Mouse (Mus musculus) hindbrain, embryonic 16.5 days (tissue): ENCODE measurements around the gene Fras1. TPM values are rescaled to one million over a fixed set of nuclear protein-coding genes. Genes with fewer than 3 reads are reported as not detected.

ENCODE experiments used
- ATAC-seq: fragments of 200-750 bp; cut with Nextera tagmentation; 2 replicates; pipeline ENCODE4 v1.8.0; 2017; ENCODE audit warnings: moderate TSS enrichment, moderate library complexity
- H3K27ac ChIP-seq: fragments of 300-500 bp; sonication (generic); 2 replicates; pipeline ENCODE4 v1.5.1; 2014; ENCODE audit warnings: low read depth, mild to moderate bottlenecking, control low read depth, low read length, moderate library complexity
- H3K27me3 ChIP-seq: fragments of 300-500 bp; sonication (generic); replicated peaks from 2 replicates; pipeline ENCODE4 v1.6.1; 2014; ENCODE audit warnings: low read length; ENCODE audit not compliant: control insufficient read depth, insufficient read depth
- H3K36me3 ChIP-seq: fragments of 300-500 bp; sonication (generic); 2 replicates; pipeline ENCODE4 v1.6.1; 2014; ENCODE audit warnings: mild to moderate bottlenecking, low read length, moderate library complexity, mixed read lengths; ENCODE audit not compliant: control insufficient read depth, insufficient read depth
- H3K4me1 ChIP-seq: fragments of 300-500 bp; sonication (generic); 2 replicates; pipeline ENCODE4 v1.6.1; 2014; ENCODE audit warnings: low read depth, low read length; ENCODE audit not compliant: control insufficient read depth, insufficient read depth
- H3K4me2 ChIP-seq: fragments of 300-500 bp; sonication (generic); 2 replicates; pipeline ENCODE4 v1.6.1; 2014; ENCODE audit warnings: mild to moderate bottlenecking, low read length, control low read depth, moderate library complexity
- H3K4me3 ChIP-seq: fragments of 300-500 bp; sonication (generic); 2 replicates; pipeline ENCODE4 v1.5.1; 2014; ENCODE audit warnings: mild to moderate bottlenecking, low read length, control low read depth, moderate library complexity
- H3K9ac ChIP-seq: fragments of 300-500 bp; sonication (generic); 2 replicates; pipeline ENCODE4 v1.6.1; 2014; ENCODE audit warnings: low read depth, mild to moderate bottlenecking, control low read depth, low read length, moderate library complexity
- H3K9me3 ChIP-seq: fragments of 300-500 bp; sonication (generic); 2 replicates; pipeline ENCODE4 v1.6.1; 2014; ENCODE audit warnings: mild to moderate bottlenecking, low read length, moderate library complexity; ENCODE audit not compliant: control insufficient read depth
- WGBS: fragments of 180-500 bp; shearing (Covaris S2); extraction: QIAGEN DNeasy Blood & Tissue Kit; methylation state at CpG from one replicate; pipeline ENCODE4 v1.1.7; 2014; 5-methylcytosine and 5-hydroxymethylcytosine counted together
- polyA plus RNA-seq: library from polyadenylated mRNA; unstranded; fragments of >200 nt; fragmentation: Nextera tagmentation; extraction: Ambion mirVana; gene quantifications from 2 replicates; pipeline ENCODE4 v1.2.1, GENCODE M21; 2015

Fras1 gene
- polyA plus RNA-seq, 1 experiment from 2014 or later: 6.4 TPM

DNA sequence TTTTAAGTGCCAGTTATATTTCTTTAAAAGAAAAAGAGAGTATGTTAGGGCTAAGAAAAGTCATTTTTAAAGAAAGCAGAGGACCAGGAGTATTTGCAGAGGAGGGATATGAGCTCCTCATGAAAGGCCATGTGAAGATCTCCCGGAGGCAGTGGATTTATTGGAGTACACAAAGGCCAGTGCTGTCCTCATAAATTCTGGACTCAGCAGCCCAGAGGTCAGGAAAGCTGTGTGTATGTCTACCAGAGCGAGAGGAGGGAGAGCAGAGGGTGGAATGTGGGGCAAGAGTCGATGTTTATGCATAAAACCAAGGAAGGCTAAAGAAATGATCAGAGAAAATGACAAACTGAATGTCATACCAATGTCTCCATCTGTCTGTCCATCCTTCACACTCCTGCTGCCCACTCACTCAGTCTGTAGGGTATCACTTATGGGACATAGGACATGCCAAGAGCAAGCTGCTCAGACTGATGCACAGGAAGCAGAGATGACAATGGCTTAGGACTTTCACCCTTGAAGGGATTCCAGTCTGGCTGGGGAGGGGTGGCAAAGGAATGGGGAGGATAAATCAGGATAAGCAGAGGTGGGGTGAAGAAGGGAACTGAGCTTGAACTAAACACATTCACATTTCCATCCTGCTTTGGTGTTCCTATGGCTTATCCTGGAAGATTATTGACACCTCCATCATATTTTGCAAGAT is 235.0 kb downstream of the Fras1 start:
- no peak for ATAC-seq
- H3K9me3 ChIP-seq: no peaks in the 10 kb centered on the region
- WGBS: 81% methylated on average over 3 of the region's 3 CpGs
- no peaks in the 10 kb centered on the region for H3K4me1 ChIP-seq
- H3K27ac ChIP-seq: no peak overlapping the region
- H3K4me2 ChIP-seq: no peak overlapping the region
- H3K4me3 ChIP-seq: no peak overlapping the region
- no peak overlapping the region for H3K9ac ChIP-seq
- H3K36me3 ChIP-seq: no peaks in the 10 kb centered on the region
- H3K27me3 ChIP-seq: no peaks in the 10 kb centered on the region

DNA sequence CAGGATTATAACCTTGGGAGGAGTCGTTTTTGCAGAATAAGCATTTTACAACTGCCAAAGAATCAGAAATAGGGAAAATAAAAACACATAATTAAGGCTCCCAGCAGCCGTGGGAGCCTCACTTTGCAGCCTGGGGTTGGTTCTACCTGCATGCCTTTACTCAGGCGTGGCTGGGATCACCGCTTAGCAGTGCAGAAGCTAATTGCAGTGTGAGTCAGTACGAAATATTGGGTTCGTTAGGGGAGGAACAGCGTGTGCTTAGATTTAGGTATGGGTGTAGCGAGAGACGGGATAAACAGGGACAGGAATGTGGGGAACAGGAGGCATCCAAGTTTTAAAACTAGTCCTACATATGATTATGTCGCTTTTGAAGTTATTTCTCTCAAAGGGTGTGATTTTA is 238.3 kb downstream of the Fras1 start:
- ATAC-seq: no peak
- Histone ChIP-seq H3K9me3 (no peaks in the 10 kb centered on the region), H3K36me3 (no peaks in the 10 kb centered on the region), H3K4me2 (no peak overlapping the region), H3K9ac (no peak overlapping the region), H3K4me1 (no peaks in the 10 kb centered on the region), H3K4me3 (no peak overlapping the region), H3K27ac (no peak overlapping the region), H3K27me3 (no peaks in the 10 kb centered on the region)
- 86% methylated on average over 10 of the region's 10 CpGs for WGBS

DNA sequence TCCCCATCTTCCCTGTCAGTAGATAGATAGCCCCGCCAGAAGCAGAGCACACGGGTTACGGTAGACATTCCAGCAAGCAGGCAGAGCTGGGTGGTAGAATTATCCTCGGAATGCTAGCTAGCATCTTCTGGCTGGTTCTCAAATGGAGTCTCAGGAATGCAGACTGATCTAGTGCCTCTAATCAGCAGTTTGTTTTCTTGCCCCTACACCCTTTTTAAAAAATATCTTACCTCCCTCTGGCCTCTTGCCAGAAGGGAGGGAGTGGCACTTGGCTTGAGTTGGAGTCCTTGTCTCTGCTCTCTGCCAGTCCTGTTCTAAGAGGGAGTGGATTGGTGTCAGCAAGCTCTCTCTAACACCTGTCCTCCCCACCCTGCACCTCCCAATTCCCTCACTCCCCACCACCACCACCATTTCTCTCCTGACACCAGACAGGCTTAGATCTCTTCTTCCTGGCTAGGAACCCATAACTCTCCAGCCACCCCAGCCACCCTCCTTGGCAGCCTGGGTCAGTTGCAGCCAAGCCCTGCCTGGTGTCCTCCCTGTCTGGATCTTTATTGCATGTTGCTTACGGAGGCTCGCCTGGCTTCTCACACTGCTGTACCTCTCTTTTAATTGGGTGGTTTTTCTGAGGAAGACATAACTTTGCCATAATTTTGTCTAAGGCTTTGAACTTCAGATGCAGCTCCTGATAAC is 243.3 kb downstream of the Fras1 start:
- H3K36me3 ChIP-seq: no peaks in the 10 kb centered on the region; the same call in 1 of the 2 replicates
- H3K4me2 ChIP-seq: no peak overlapping the region
- H3K27me3 ChIP-seq: no peaks in the 10 kb centered on the region
- H3K9me3 ChIP-seq: no peaks in the 10 kb centered on the region
- no peaks in the 10 kb centered on the region for H3K4me1 ChIP-seq
- ATAC-seq: no peak
- no peak overlapping the region for H3K9ac ChIP-seq
- no peak overlapping the region for H3K4me3 ChIP-seq
- 76% methylated on average over 6 of the region's 6 CpGs for WGBS
- no peak overlapping the region for H3K27ac ChIP-seq

DNA sequence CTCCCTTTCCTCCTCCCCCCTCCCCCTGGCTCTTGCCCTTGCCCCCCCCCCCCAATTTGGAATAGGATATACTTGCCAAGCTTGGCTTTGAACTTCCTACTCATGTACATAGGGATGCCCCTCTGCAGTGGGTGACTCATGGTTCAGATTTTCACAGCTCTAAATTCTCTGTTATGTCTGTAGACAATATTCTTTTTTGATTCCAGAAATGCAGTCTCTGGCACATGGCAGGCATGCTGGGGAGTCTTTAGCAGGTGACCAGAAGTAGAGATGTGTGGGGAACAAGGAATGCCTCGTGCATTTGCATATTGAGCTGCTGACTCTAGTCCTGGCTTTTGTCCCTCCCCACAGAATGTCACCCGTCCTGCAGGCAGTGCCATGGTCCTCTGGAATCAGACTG is 244.3 kb downstream of the Fras1 start:
- Histone ChIP-seq H3K9me3 (no peaks in the 10 kb centered on the region), H3K27ac (no peak overlapping the region), H3K4me3 (no peak overlapping the region), H3K36me3 (no peaks in the 10 kb centered on the region; the same call in 1 of the 2 replicates), H3K9ac (no peak overlapping the region), H3K4me1 (no peaks in the 10 kb centered on the region), H3K4me2 (no peak overlapping the region), H3K27me3 (no peaks in the 10 kb centered on the region)
- 56% methylated on average over 2 of the region's 2 CpGs for WGBS
- no peak for ATAC-seq

DNA sequence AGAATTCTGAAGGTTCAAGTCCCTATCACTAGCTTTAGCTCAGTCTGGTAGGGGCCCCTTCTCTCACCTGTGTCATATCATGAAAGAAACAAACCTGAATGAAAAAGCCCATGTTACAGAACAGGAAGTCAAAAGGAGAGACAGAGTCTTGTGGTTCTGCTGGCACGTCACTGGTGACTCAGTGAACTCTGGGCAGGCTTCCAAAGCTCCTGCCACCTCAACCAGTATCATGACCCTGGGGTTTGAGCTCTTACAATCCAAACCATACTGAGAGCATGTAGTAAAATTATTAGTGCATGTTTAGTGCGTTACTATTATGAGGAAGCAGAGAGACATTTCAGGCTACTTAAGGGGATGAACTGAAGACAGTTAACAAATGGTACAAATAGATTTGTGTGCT is 246.5 kb downstream of the Fras1 start:
- H3K9me3 ChIP-seq: no peaks in the 10 kb centered on the region
- no peak overlapping the region for H3K4me3 ChIP-seq
- 73% methylated on average over 2 of the region's 2 CpGs for WGBS
- H3K4me2 ChIP-seq: no peak overlapping the region
- H3K36me3 ChIP-seq: no peaks in the 10 kb centered on the region; the same call in 1 of the 2 replicates
- H3K4me1 ChIP-seq: no peaks in the 10 kb centered on the region
- no peaks in the 10 kb centered on the region for H3K27me3 ChIP-seq
- H3K9ac ChIP-seq: no peak overlapping the region
- ATAC-seq: no peak
- no peak overlapping the region for H3K27ac ChIP-seq

DNA sequence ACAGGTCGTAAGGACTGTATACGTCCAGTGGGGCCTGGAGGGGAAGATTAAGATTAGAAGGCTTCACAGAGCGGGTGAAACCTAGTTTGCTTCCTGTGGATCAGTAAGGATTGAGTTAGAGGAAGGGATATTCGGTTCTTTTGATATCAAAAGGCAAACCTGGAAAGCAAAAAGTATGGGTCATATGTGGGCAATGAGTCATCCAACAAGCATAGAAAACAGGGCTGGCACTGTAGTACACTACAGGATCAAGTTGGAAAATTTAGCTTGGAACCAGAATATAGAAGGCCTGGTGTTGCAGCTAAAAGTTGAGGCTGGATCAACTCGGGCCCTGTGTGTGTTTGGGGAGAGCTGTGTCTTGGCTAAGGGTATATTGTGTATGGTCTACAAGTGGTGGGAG is 246.9 kb downstream of the Fras1 start:
- no peak for ATAC-seq
- no peaks in the 10 kb centered on the region for H3K27me3 ChIP-seq
- H3K9me3 ChIP-seq: no peaks in the 10 kb centered on the region
- no peak overlapping the region for H3K4me3 ChIP-seq
- H3K4me1 ChIP-seq: no peaks in the 10 kb centered on the region
- H3K36me3 ChIP-seq: no peaks in the 10 kb centered on the region; the same call in 1 of the 2 replicates
- no peak overlapping the region for H3K9ac ChIP-seq
- WGBS: 89% methylated on average over 5 of the region's 5 CpGs
- H3K27ac ChIP-seq: no peak overlapping the region
- H3K4me2 ChIP-seq: no peak overlapping the region

DNA sequence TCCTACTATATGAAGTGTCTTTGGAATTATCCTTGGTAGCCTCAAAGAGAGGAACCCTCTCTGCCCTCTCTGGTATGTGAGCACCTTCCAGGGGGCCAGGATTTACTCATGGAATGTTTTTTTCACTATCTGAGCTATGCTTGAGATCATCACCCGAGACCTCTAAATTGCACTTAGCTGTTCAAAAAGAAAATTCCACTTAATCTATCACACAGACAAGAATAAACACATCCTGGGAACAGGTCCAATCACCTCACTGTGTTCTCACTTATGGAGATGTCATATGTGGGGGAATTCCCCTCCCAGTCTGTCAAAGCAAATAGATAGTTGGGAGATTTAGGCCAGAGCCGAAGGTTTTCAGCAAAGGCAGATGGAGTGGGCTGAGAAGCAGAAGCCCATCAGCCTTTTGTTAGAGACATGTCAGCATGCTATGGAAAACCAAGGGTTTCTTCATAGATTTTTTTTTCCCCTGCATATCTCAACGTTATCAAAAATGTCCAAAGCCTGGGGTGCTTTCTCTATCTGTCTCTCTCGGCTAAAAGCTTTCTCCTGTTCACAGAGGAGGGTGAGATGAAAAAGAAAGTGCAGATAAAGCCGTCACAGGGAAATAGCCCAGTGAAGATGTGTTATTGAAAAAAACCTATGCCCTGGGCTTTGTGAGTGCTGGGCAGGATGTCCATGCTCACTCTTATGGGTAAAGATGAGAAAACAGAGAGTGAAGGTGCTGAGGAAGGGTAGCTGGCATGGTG is 249.0 kb downstream of the Fras1 start:
- Histone ChIP-seq H3K27ac (no peak overlapping the region), H3K4me2 (no peak overlapping the region), H3K27me3 (no peaks in the 10 kb centered on the region), H3K4me1 (no peaks in the 10 kb centered on the region), H3K9me3 (no peaks in the 10 kb centered on the region), H3K9ac (no peak overlapping the region), H3K4me3 (no peak overlapping the region), H3K36me3 (no peaks in the 10 kb centered on the region; the same call in 1 of the 2 replicates)
- no peak for ATAC-seq
- 66% methylated on average over 5 of the region's 5 CpGs for WGBS

DNA sequence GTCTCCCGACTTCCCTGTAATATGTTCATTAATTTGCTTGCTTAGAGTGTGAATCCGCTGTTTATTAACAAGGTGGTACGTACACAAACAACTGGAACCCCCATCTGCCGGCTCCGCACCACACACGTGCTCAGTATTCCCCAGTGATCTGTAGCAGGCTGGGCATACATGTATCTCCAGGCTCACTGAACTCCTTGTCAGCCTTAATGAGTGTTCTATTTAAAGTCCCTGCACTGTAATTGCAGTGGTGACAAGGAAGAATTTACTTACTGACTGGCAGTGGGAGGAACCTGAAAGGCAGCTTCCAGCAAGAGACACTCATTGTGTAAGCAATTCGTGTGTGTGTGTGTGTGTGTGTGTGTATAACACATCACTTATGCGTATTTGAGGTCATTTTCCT is 256.1 kb downstream of the Fras1 start:
- H3K27ac ChIP-seq: no peak overlapping the region
- ATAC-seq: peak; percentile 76
- H3K4me2 ChIP-seq: no peak overlapping the region

More for the DNA sequence above, 256.1 kb downstream of the Fras1 start:
- Histone ChIP-seq H3K4me1 (0 out of 2 replicates have a peak, but pooled peaks cover 2% of the 10 kb centered on the region), H3K9ac (no peak overlapping the region), H3K9me3 (no peaks in the 10 kb centered on the region), H3K4me3 (no peak overlapping the region), H3K27me3 (no peaks in the 10 kb centered on the region), H3K36me3 (no peaks in the 10 kb centered on the region)
- 46% methylated on average over 8 of the region's 8 CpGs for WGBS
